Mouse (Mus musculus): ENCODE measurements around the gene Fgfr2. TPM values are rescaled to one million over a fixed set of nuclear protein-coding genes. Genes with fewer than 3 reads are reported as not detected.
"Not testable (repeated sequence)": the region's sequence is repeated elsewhere in the genome, so short reads cannot be mapped to it uniquely, and the experiment has no call there.

The Fgfr2 gene
- total RNA-seq, 2 experiments from 2014 or later = 0.26 to 0.51 TPM

GRCm38 (mm10) chr7:130173914-130174313 lies 2949.2 kb downstream of the Fgfr2 start:
- ATAC-seq (ENCODE audit: poor library complexity, severe bottlenecking) = no peak

- no peak for ATAC-seq (ENCODE audit: poor library complexity, severe bottlenecking)
These were observed 2953.0 kb downstream of the Fgfr2 start for GRCm38 (mm10) chr7:130170144-130170543.

- ATAC-seq (ENCODE audit: poor library complexity, severe bottlenecking) = no peak
These were observed 2954.9 kb downstream of the Fgfr2 start for GRCm38 (mm10) chr7:130168296-130168695.

GRCm38 (mm10) chr7:130167261-130167660 lies 2955.9 kb downstream of the Fgfr2 start:
- no peak for ATAC-seq (ENCODE audit: poor library complexity, severe bottlenecking)

GRCm38 (mm10) chr7:130166190-130166589 lies 2957.0 kb downstream of the Fgfr2 start:
- no peak for ATAC-seq (ENCODE audit: poor library complexity, severe bottlenecking)

GRCm38 (mm10) chr7:130165408-130165807 lies 2957.7 kb downstream of the Fgfr2 start:
- ATAC-seq (ENCODE audit: poor library complexity, severe bottlenecking) = no peak

GRCm38 (mm10) chr7:130162718-130163117 lies 2960.4 kb downstream of the Fgfr2 start:
- no peak for ATAC-seq (ENCODE audit: poor library complexity, severe bottlenecking)

GRCm38 (mm10) chr7:130161581-130161980 lies 2961.6 kb downstream of the Fgfr2 start:
- ATAC-seq (ENCODE audit: poor library complexity, severe bottlenecking) = no peak

GRCm38 (mm10) chr7:130158845-130159244 lies 2964.3 kb downstream of the Fgfr2 start:
- ATAC-seq (ENCODE audit: poor library complexity, severe bottlenecking) = no peak

GRCm38 (mm10) chr7:130153363-130153969 lies 2969.7 kb downstream of the Fgfr2 start:
- ATAC-seq (ENCODE audit: poor library complexity, severe bottlenecking) = no peak

GRCm38 (mm10) chr7:130148906-130149305 lies 2974.2 kb downstream of the Fgfr2 start:
- ATAC-seq (ENCODE audit: poor library complexity, severe bottlenecking) = no peak

- ATAC-seq (ENCODE audit: poor library complexity, severe bottlenecking) = no peak
These were observed 2975.9 kb downstream of the Fgfr2 start for GRCm38 (mm10) chr7:130147230-130147629.

GRCm38 (mm10) chr7:130145211-130145610 lies 2977.9 kb downstream of the Fgfr2 start:
- ATAC-seq (ENCODE audit: poor library complexity, severe bottlenecking) = no peak

GRCm38 (mm10) chr7:130143371-130143770 lies 2979.8 kb downstream of the Fgfr2 start:
- ATAC-seq (ENCODE audit: poor library complexity, severe bottlenecking) = no peak

- no peak for ATAC-seq (ENCODE audit: poor library complexity, severe bottlenecking)
These were observed 2981.9 kb downstream of the Fgfr2 start for GRCm38 (mm10) chr7:130141088-130141873.

- ATAC-seq (ENCODE audit: poor library complexity, severe bottlenecking) = no peak
These were observed 2988.2 kb downstream of the Fgfr2 start for GRCm38 (mm10) chr7:130134924-130135365.

GRCm38 (mm10) chr7:130134428-130134827 lies 2988.7 kb downstream of the Fgfr2 start:
- not testable (repeated sequence) for ATAC-seq (ENCODE audit: poor library complexity, severe bottlenecking)

GRCm38 (mm10) chr7:130130226-130130625 lies 2992.9 kb downstream of the Fgfr2 start:
- no peak for ATAC-seq (ENCODE audit: poor library complexity, severe bottlenecking)

- no peak for ATAC-seq (ENCODE audit: poor library complexity, severe bottlenecking)
These were observed 2993.7 kb downstream of the Fgfr2 start for GRCm38 (mm10) chr7:130129359-130129960.

- ATAC-seq (ENCODE audit: poor library complexity, severe bottlenecking) = no peak
These were observed 3001.6 kb downstream of the Fgfr2 start for GRCm38 (mm10) chr7:130121507-130121906.

GRCm38 (mm10) chr7:130119466-130119865 lies 3003.7 kb downstream of the Fgfr2 start:
- no peak for ATAC-seq (ENCODE audit: poor library complexity, severe bottlenecking)

GRCm38 (mm10) chr7:130118726-130119125 lies 3004.4 kb downstream of the Fgfr2 start:
- ATAC-seq (ENCODE audit: poor library complexity, severe bottlenecking) = no peak
